Mouse (Mus musculus): ENCODE data around the gene Oosp3. TPM values are rescaled to one million over a fixed set of nuclear protein-coding genes. Genes with fewer than 3 reads are reported as not detected.

Oosp3 gene
- not detected in 2 replicates for polyA plus RNA-seq (2015; fragmentation: Nextera tagmentation; extraction: Ambion mirVana)

GRCm38 (mm10) chr19:11696755-11697154 is at the start of gene Oosp3:
TSS of gene Oosp3 (plus strand) at chr19:11697055.

GRCm38 (mm10) chr19:11660459-11660858 is 36.4 kb upstream of the Oosp3 start, which contains the start of gene Oosp2:
TSS of gene Oosp2 (minus strand) at chr19:11660559.

GRCm38 (mm10) chr19:11690839-11691238 is 6.0 kb upstream of the Oosp3 start, which contains the start of gene Oosp1:
TSS of gene Oosp1 (minus strand) at chr19:11691150.

GRCm38 (mm10) chr19:11747298-11747697 is 50.4 kb downstream of the Oosp3 start, which contains the start of gene Gif:
TSS of gene Gif (plus strand) at chr19:11747554.

Other genes starting within 250 kb of the Oosp3 start
- gene Ms4a6c, start 227.7 kb upstream of the Oosp3 start, polyA plus RNA-seq (2015; fragmentation: Nextera tagmentation; extraction: Ambion mirVana): 17.0 and 27.1 TPM in 2 replicates
- 0.41 TPM in 1 of 2 replicates, not detected in the other for gene Gm8369, start 211.1 kb upstream of the Oosp3 start, polyA plus RNA-seq (2015; fragmentation: Nextera tagmentation; extraction: Ambion mirVana)
- gene Ms4a6b, start 180.5 kb upstream of the Oosp3 start, polyA plus RNA-seq (2015; fragmentation: Nextera tagmentation; extraction: Ambion mirVana): 15.2 and 20.5 TPM in 2 replicates
- 11.0 and 21.6 TPM in 2 replicates for gene Ms4a4d, start 160.3 kb upstream of the Oosp3 start, polyA plus RNA-seq (2015; fragmentation: Nextera tagmentation; extraction: Ambion mirVana)
- 19.1 and 24.5 TPM in 2 replicates for gene Ms4a6d, start 92.2 kb upstream of the Oosp3 start, polyA plus RNA-seq (2015; fragmentation: Nextera tagmentation; extraction: Ambion mirVana)
- gene Ms4a2, start 73.3 kb upstream of the Oosp3 start, polyA plus RNA-seq (2015; fragmentation: Nextera tagmentation; extraction: Ambion mirVana): 0.54 and 0.59 TPM in 2 replicates
- 0.69 and 2.6 TPM in 2 replicates for gene Ms4a3, start 56.2 kb upstream of the Oosp3 start, polyA plus RNA-seq (2015; fragmentation: Nextera tagmentation; extraction: Ambion mirVana)
- 0.76 TPM in 1 of 2 replicates, not detected in the other for gene Oosp2, start 36.5 kb upstream of the Oosp3 start, polyA plus RNA-seq (2015; fragmentation: Nextera tagmentation; extraction: Ambion mirVana)
- 4.0 TPM in 2 replicates for gene Oosp1, start 5.9 kb upstream of the Oosp3 start, polyA plus RNA-seq (2015; fragmentation: Nextera tagmentation; extraction: Ambion mirVana)
- gene Gif, start 50.5 kb downstream of the Oosp3 start, polyA plus RNA-seq (2015; fragmentation: Nextera tagmentation; extraction: Ambion mirVana): 0.35 TPM in 1 of 2 replicates, not detected in the other
- 52.6 and 60.2 TPM in 2 replicates for gene Mrpl16, start 73.3 kb downstream of the Oosp3 start, polyA plus RNA-seq (2015; fragmentation: Nextera tagmentation; extraction: Ambion mirVana)
- gene Stx3, start 122.3 kb downstream of the Oosp3 start, polyA plus RNA-seq (2015; fragmentation: Nextera tagmentation; extraction: Ambion mirVana): 5.9 and 9.2 TPM in 2 replicates
- gene Olfr1417, start 142.2 kb downstream of the Oosp3 start, polyA plus RNA-seq (2015; fragmentation: Nextera tagmentation; extraction: Ambion mirVana): 0.14 TPM in 1 of 2 replicates, not detected in the other
- gene Olfr1418, start 164.0 kb downstream of the Oosp3 start, polyA plus RNA-seq (2015; fragmentation: Nextera tagmentation; extraction: Ambion mirVana): not detected in 2 replicates
- not detected in 2 replicates for gene Olfr1419, start 178.1 kb downstream of the Oosp3 start, polyA plus RNA-seq (2015; fragmentation: Nextera tagmentation; extraction: Ambion mirVana)
- 0.15 TPM in 1 of 2 replicates, not detected in the other for gene Olfr1420, start 189.5 kb downstream of the Oosp3 start, polyA plus RNA-seq (2015; fragmentation: Nextera tagmentation; extraction: Ambion mirVana)
- gene Patl1, start 215.3 kb downstream of the Oosp3 start, polyA plus RNA-seq (2015; fragmentation: Nextera tagmentation; extraction: Ambion mirVana): 7.5 and 9.0 TPM in 2 replicates

Measured in adrenal gland, postnatal 0 days (tissue).